Mouse (Mus musculus) left cerebral cortex, postnatal 25 days (tissue): ENCODE measurements around the gene Rpl9. TPM values are rescaled to one million over a fixed set of nuclear protein-coding genes. Genes with fewer than 3 reads are reported as not detected.

ENCODE experiments used
- DNase-seq, 2 experiments: peaks; one replicate each; pipeline ENCODE4 v3.0.0; 2022; ENCODE audit warnings: low spot score in 2 of 2, mixed read lengths in 1 of 2
- intact Hi-C: fragments of 180-260 bp; cut with DNase I; formaldehyde crosslinking; loops from one replicate; pipeline ENCODE4 v1.15.1; 2025
- total RNA-seq, 2 experiments: library from RNA; stranded (reverse); gene quantifications; 2 replicates each; pipeline ENCODE4 v1.2.3; 2021

The Rpl9 gene
- total RNA-seq, 2 experiments from 2014 or later = 655 to 668 TPM

GRCm38 (mm10) chr5:65387008-65387867 lies 4.0 kb downstream of the Rpl9 start:
- intact Hi-C loops = loop anchor here (10.0 kb wide), 1 partner anchor 382 kb away; no protein-coding TSS in a partner anchor
- no peak for DNase-seq

GRCm38 (mm10) chr5:65385704-65386103 lies 5.5 kb downstream of the Rpl9 start:
- intact Hi-C loops = loop anchor here (10.0 kb wide), 1 partner anchor 381 kb away; no protein-coding TSS in a partner anchor
- DNase-seq = peak in 1 of 2 experiments; percentile 14

GRCm38 (mm10) chr5:65374746-65375145 lies 16.5 kb downstream of the Rpl9 start:
- DNase-seq = no peak
- intact Hi-C loops = no loop called here

GRCm38 (mm10) chr5:65371551-65371950 lies 19.7 kb downstream of the Rpl9 start:
- no peak for DNase-seq
- intact Hi-C loops = no loop called here

- no peak for DNase-seq
- intact Hi-C loops = no loop called here
Observed at GRCm38 (mm10) chr5:65367837-65368236, 23.4 kb downstream of the Rpl9 start.

GRCm38 (mm10) chr5:65357771-65358170 lies 33.5 kb downstream of the Rpl9 start:
- no peak for DNase-seq
- intact Hi-C loops = no loop called here

GRCm38 (mm10) chr5:65356851-65357250 lies 34.4 kb downstream of the Rpl9 start:
- DNase-seq = no peak
- intact Hi-C loops = no loop called here

GRCm38 (mm10) chr5:65354985-65355384 lies 36.3 kb downstream of the Rpl9 start:
- no peak for DNase-seq
- intact Hi-C loops = no loop called here

- intact Hi-C loops = no loop called here
- no peak for DNase-seq
Observed at GRCm38 (mm10) chr5:65354097-65354496, 37.1 kb downstream of the Rpl9 start.

GRCm38 (mm10) chr5:65350508-65350907 lies 40.7 kb downstream of the Rpl9 start:
- intact Hi-C loops = no loop called here
- DNase-seq = no peak

- intact Hi-C loops = no loop called here
- DNase-seq = no peak
Observed at GRCm38 (mm10) chr5:65348168-65348567, 43.1 kb downstream of the Rpl9 start, which contains the start of gene Klb. Gene Klb (plus strand): TSS chr5:65348314.

- no peak for DNase-seq
- intact Hi-C loops = no loop called here
Observed at GRCm38 (mm10) chr5:65340167-65340566, 51.1 kb downstream of the Rpl9 start.

GRCm38 (mm10) chr5:65338394-65338793 lies 52.9 kb downstream of the Rpl9 start:
- intact Hi-C loops = no loop called here
- DNase-seq = no peak

Other genes starting within 250 kb of the Rpl9 start
- gene Wdr19, start 191.7 kb downstream of the Rpl9 start, total RNA-seq = 10 to 100 TPM; 15.9 to 19.7 TPM
- gene Rfc1, start 55.8 kb downstream of the Rpl9 start, total RNA-seq = 10 to 100 TPM; 27.8 to 30.3 TPM
- under 1 TPM; 0.28 to 0.53 TPM for gene Klb, start 43.1 kb downstream of the Rpl9 start, total RNA-seq
- gene Lias, start 53 bp upstream of the Rpl9 start, total RNA-seq = 10 to 100 TPM; 33.3 to 33.4 TPM
- gene Ugdh, start 44.5 kb upstream of the Rpl9 start, total RNA-seq = 10 to 100 TPM; 23.9 to 29.7 TPM
- gene Gm43552, start 101.4 kb upstream of the Rpl9 start, total RNA-seq = not detected
- gene Smim14, start 145.7 kb upstream of the Rpl9 start, total RNA-seq = 100 to 1,000 TPM; 152 to 164 TPM
- 100 to 1,000 TPM; 125 to 129 TPM for gene Ube2k, start 145.8 kb upstream of the Rpl9 start, total RNA-seq